9 mouse cellular contexts compared by ENCODE assay signal in genomic region chr3:62340861-62341260, GRCm38 (mm10). TPM values are rescaled to one million over a fixed set of nuclear protein-coding genes. Genes with fewer than 3 reads are reported as not detected.
DNase-seq lines count a peak whose midpoint lies in the region; ATAC-seq lines count a peak whose summit lies in the region.
"Had no signal": no experiment of that assay in that cellular context is flagged by ENCODE, and none has a peak within 500 bp of the region (broad histone marks: within the 10 kb centered on the region; RNA-seq: fewer than 3 reads in every experiment).

No protein-coding gene starts in this region.

- H3K27ac ChIP-seq in heart, embryonic 12.5 days (ENCODE audit: poor library complexity, severe bottlenecking), result no peak overlapping the region
- no peak overlapping the region for H3K27ac ChIP-seq in embryonic facial prominence, embryonic 11.5 days (replicated peaks; ENCODE audit: low read depth, low read length)
- H3K27ac ChIP-seq in intestine, embryonic 16.5 days (ENCODE audit: low read length), result no peak overlapping the region
- no peak overlapping the region for H3K27ac ChIP-seq in midbrain, embryonic 13.5 days
- H3K27ac ChIP-seq in liver, embryonic 11.5 days (ENCODE audit: low read depth, low read length), result no peak overlapping the region

- H3K4me3 ChIP-seq in heart, embryonic 12.5 days, result peak overlapping the region; percentile 78
- H3K4me3 ChIP-seq in embryonic facial prominence, embryonic 11.5 days (ENCODE audit: low read depth, low read length), result no peak overlapping the region
- peak overlapping the region; percentile 81 for H3K4me3 ChIP-seq in intestine, embryonic 16.5 days (ENCODE audit: low read length)
- H3K4me3 ChIP-seq in midbrain, embryonic 13.5 days (replicated peaks), result peak overlapping the region; percentile 78; the same call in 1 of the 2 replicates
- no peak overlapping the region for H3K4me3 ChIP-seq in liver, embryonic 11.5 days (ENCODE audit: low read depth, low read length)

- DNase-seq in heart, adult 9 months (ENCODE audit: low spot score in 2 of 2), result no peak
- DNase-seq in embryonic facial prominence, embryonic 11.5 days (ENCODE audit: low spot score), result peak; percentile 9
- no peak for DNase-seq in gastrocnemius, postnatal 4 days (ENCODE audit: low spot score in 2 of 2)
- DNase-seq in thymus, postnatal 4 days, result no peak
- no peak for DNase-seq in liver, embryonic 11.5 days (ENCODE audit: low spot score)
- DNase-seq: thymus, postnatal 14 days had no signal

- H3K4me1 ChIP-seq in heart, embryonic 12.5 days (replicated peaks), result peaks cover 8% of the 10 kb centered on the region; the same call in 1 of the 2 replicates
- H3K4me1 ChIP-seq in embryonic facial prominence, embryonic 11.5 days (ENCODE audit: control insufficient read depth, insufficient read depth, low read length), result no peaks in the 10 kb centered on the region
- peaks cover 7% of the 10 kb centered on the region; the same call in 1 of the 2 replicates for H3K4me1 ChIP-seq in intestine, embryonic 16.5 days (ENCODE audit: control insufficient read depth, insufficient read depth, low read length)
- peaks cover 8% of the 10 kb centered on the region; the same call in 1 of the 2 replicates for H3K4me1 ChIP-seq in midbrain, embryonic 13.5 days (replicated peaks)
- H3K4me1 ChIP-seq in liver, embryonic 11.5 days (replicated peaks; ENCODE audit: control insufficient read depth, insufficient read depth, low read length), result no peaks in the 10 kb centered on the region

- no peaks in the 10 kb centered on the region for H3K36me3 ChIP-seq in heart, embryonic 12.5 days
- H3K36me3 ChIP-seq in embryonic facial prominence, embryonic 11.5 days (replicated peaks; ENCODE audit: control insufficient read depth, insufficient read depth, low read depth, low read length), result no peaks in the 10 kb centered on the region
- H3K36me3 ChIP-seq in intestine, embryonic 16.5 days (ENCODE audit: control insufficient read depth, insufficient read depth, low read length), result no peaks in the 10 kb centered on the region
- no peaks in the 10 kb centered on the region for H3K36me3 ChIP-seq in midbrain, embryonic 13.5 days
- no peaks in the 10 kb centered on the region for H3K36me3 ChIP-seq in liver, embryonic 11.5 days (ENCODE audit: control insufficient read depth, insufficient read depth, low read length)

- no peak for ATAC-seq in heart, embryonic 12.5 days (ENCODE audit: insufficient number of reproducible peaks, low FRiP score)
- no peak for ATAC-seq in embryonic facial prominence, embryonic 11.5 days (replicated peaks; ENCODE audit: insufficient number of reproducible peaks, low FRiP score, low TSS enrichment, low read depth)
- ATAC-seq in intestine, embryonic 16.5 days, result no peak
- ATAC-seq in midbrain, embryonic 13.5 days, result no peak
- no peak for ATAC-seq in liver, embryonic 11.5 days (replicated peaks; ENCODE audit: low FRiP score)

- H3K4me2 ChIP-seq in heart, embryonic 12.5 days, result peak overlapping the region; percentile 40
- no peak overlapping the region for H3K4me2 ChIP-seq in embryonic facial prominence, embryonic 11.5 days (ENCODE audit: low read depth, low read length)
- H3K4me2 ChIP-seq in intestine, embryonic 16.5 days (ENCODE audit: low read depth, low read length), result peak overlapping the region; percentile 87
- H3K4me2 ChIP-seq in midbrain, embryonic 13.5 days (replicated peaks), result peak overlapping the region; percentile 86
- H3K4me2 ChIP-seq in liver, embryonic 11.5 days, result no peak overlapping the region

- H3K9me3 ChIP-seq in heart, embryonic 12.5 days (replicated peaks), result no peaks in the 10 kb centered on the region
- no peaks in the 10 kb centered on the region for H3K9me3 ChIP-seq in embryonic facial prominence, embryonic 11.5 days (replicated peaks; ENCODE audit: control insufficient read depth, low read length)
- H3K9me3 ChIP-seq in intestine, embryonic 16.5 days (ENCODE audit: control insufficient read depth, low read length), result no peaks in the 10 kb centered on the region
- no peaks in the 10 kb centered on the region for H3K9me3 ChIP-seq in midbrain, embryonic 13.5 days
- no peaks in the 10 kb centered on the region for H3K9me3 ChIP-seq in liver, embryonic 11.5 days (ENCODE audit: control insufficient read depth, low read length)

- WGBS in heart, embryonic 12.5 days, result 26% methylated on average over 2 of the region's 2 CpGs
- WGBS in embryonic facial prominence, embryonic 11.5 days, result 20% methylated on average over 2 of the region's 2 CpGs
- WGBS in intestine, embryonic 16.5 days, result 25% methylated on average over 2 of the region's 2 CpGs
- 11% methylated on average over 2 of the region's 2 CpGs for WGBS in midbrain, embryonic 13.5 days
- 25% methylated on average over 2 of the region's 2 CpGs for WGBS in liver, embryonic 11.5 days

- no peaks in the 10 kb centered on the region; the same call in 1 of the 2 replicates for H3K27me3 ChIP-seq in heart, embryonic 12.5 days (replicated peaks)
- 0 out of 2 replicates have a peak, but pooled peaks cover 3% of the 10 kb centered on the region for H3K27me3 ChIP-seq in embryonic facial prominence, embryonic 11.5 days (ENCODE audit: control insufficient read depth, insufficient read depth, low read length)
- no peaks in the 10 kb centered on the region for H3K27me3 ChIP-seq in intestine, embryonic 16.5 days (replicated peaks; ENCODE audit: control insufficient read depth, insufficient read depth, low read length)
- H3K27me3 ChIP-seq in midbrain, embryonic 13.5 days, result peaks cover 25% of the 10 kb centered on the region
- peaks cover 34% of the 10 kb centered on the region for H3K27me3 ChIP-seq in liver, embryonic 11.5 days (replicated peaks; ENCODE audit: control insufficient read depth, insufficient read depth, low read length)

- no peak overlapping the region for H3K9ac ChIP-seq in heart, embryonic 12.5 days
- H3K9ac ChIP-seq in embryonic facial prominence, embryonic 11.5 days (replicated peaks; ENCODE audit: low read length), result no peak overlapping the region
- no peak overlapping the region for H3K9ac ChIP-seq in intestine, embryonic 16.5 days (ENCODE audit: low read depth, low read length)
- no peak overlapping the region for H3K9ac ChIP-seq in midbrain, embryonic 13.5 days (replicated peaks)
- no peak overlapping the region for H3K9ac ChIP-seq in liver, embryonic 11.5 days (ENCODE audit: low read depth, low read length)

RNA-seq across cellular contexts. Expression of gene Arhgef26, which starts 2.7 kb away (rescaled TPM):
- 6.7 and 7.8 TPM in 2 replicates for polyA plus RNA-seq in heart, embryonic 12.5 days (2016; fragmentation: Nextera tagmentation; extraction: Ambion mirVana)
- 4.3 and 4.7 TPM in 2 replicates for polyA plus RNA-seq in embryonic facial prominence, embryonic 11.5 days (2014; fragmentation: Nextera tagmentation; extraction: Ambion mirVana)
- polyA plus RNA-seq in intestine, embryonic 16.5 days (2015; fragmentation: Nextera tagmentation; extraction: Ambion mirVana), result 12.9 and 13.5 TPM in 2 replicates
- 6.8 and 7.6 TPM in 2 replicates for polyA plus RNA-seq in midbrain, embryonic 13.5 days (2015; fragmentation: Nextera tagmentation; extraction: Ambion mirVana)
- total RNA-seq in gastrocnemius, postnatal 4 days (2021), result 10 to 100 TPM in 1 of 2 experiments, 1 to 10 TPM in 1; 9.2 to 10.1 TPM
- polyA plus RNA-seq in liver, embryonic 11.5 days (2014; fragmentation: Nextera tagmentation; extraction: Ambion mirVana), result 0.62 and 0.92 TPM in 2 replicates

Comparison
In these comparisons a context has a peak if more than half of its experiments do, and no peak if none do; other contexts are left out.
1. H3K4me2 ChIP-seq: peak in heart, embryonic 12.5 days (single experiment), intestine, embryonic 16.5 days (single experiment) and midbrain, embryonic 13.5 days (single experiment); none in embryonic facial prominence, embryonic 11.5 days (single experiment) and liver, embryonic 11.5 days (single experiment).
2. H3K4me3 ChIP-seq: peak in heart, embryonic 12.5 days (single experiment), intestine, embryonic 16.5 days (single experiment) and midbrain, embryonic 13.5 days (single experiment); none in embryonic facial prominence, embryonic 11.5 days (single experiment) and liver, embryonic 11.5 days (single experiment).